Mouse (Mus musculus): ENCODE measurements around the gene Rpl36-ps4. TPM values are rescaled to one million over a fixed set of nuclear protein-coding genes. Genes with fewer than 3 reads are reported as not detected.

The Rpl36-ps4 gene
- polyA plus RNA-seq, 1 experiment from 2014 or later: not detected

- Histone ChIP-seq H3K36me3 (no peaks in the 10 kb centered on the region), H3K4me2 (no peak overlapping the region), H3K9me3 (replicated peaks) (no peaks in the 10 kb centered on the region), H3K27me3 (no peaks in the 10 kb centered on the region), H3K4me1 (replicated peaks) (no peaks in the 10 kb centered on the region), H3K4me3 (replicated peaks) (no peak overlapping the region), H3K27ac (no peak overlapping the region), H3K9ac (no peak overlapping the region)
- ATAC-seq (ENCODE audit: low read depth) (peak; percentile 58), DNase-seq (peak; percentile 27)
- WGBS (ENCODE audit: insufficient replicate concordance): 0% methylated on average over 1 of the region's 1 CpGs
These were observed 38.2 kb upstream of the Rpl36-ps4 start for GRCm38 (mm10) chr17:87882594-87882993.

GRCm38 (mm10) chr17:87897175-87897574, 23.6 kb upstream of the Rpl36-ps4 start:
- no peaks in the 10 kb centered on the region for H3K36me3 ChIP-seq
- DNase-seq (no peak), ATAC-seq (ENCODE audit: low read depth) (no peak)
- H3K4me1 ChIP-seq (replicated peaks): no peaks in the 10 kb centered on the region
- WGBS (ENCODE audit: insufficient replicate concordance): 70% methylated on average over 6 of the region's 6 CpGs
- no peaks in the 10 kb centered on the region for H3K27me3 ChIP-seq
- no peak overlapping the region for H3K27ac ChIP-seq
- H3K4me2 ChIP-seq: no peak overlapping the region
- H3K9me3 ChIP-seq (replicated peaks): no peaks in the 10 kb centered on the region; the same call in 1 of the 2 replicates
- H3K4me3 ChIP-seq (replicated peaks): no peak overlapping the region
- H3K9ac ChIP-seq: no peak overlapping the region

- Histone ChIP-seq H3K27ac (no peak overlapping the region), H3K36me3 (no peaks in the 10 kb centered on the region), H3K4me2 (no peak overlapping the region), H3K9me3 (replicated peaks) (no peaks in the 10 kb centered on the region; the same call in 1 of the 2 replicates), H3K4me1 (replicated peaks) (no peaks in the 10 kb centered on the region), H3K9ac (no peak overlapping the region), H3K4me3 (replicated peaks) (no peak overlapping the region), H3K27me3 (no peaks in the 10 kb centered on the region)
- WGBS (ENCODE audit: insufficient replicate concordance): 66% methylated on average over 4 of the region's 4 CpGs
- ATAC-seq (ENCODE audit: low read depth): no peak
- no peak for DNase-seq
These were observed 20.1 kb upstream of the Rpl36-ps4 start for GRCm38 (mm10) chr17:87900677-87901076.

- WGBS (ENCODE audit: insufficient replicate concordance): 53% methylated on average over 7 of the region's 7 CpGs
- Histone ChIP-seq H3K27me3 (no peaks in the 10 kb centered on the region), H3K36me3 (no peaks in the 10 kb centered on the region), H3K4me1 (replicated peaks) (no peaks in the 10 kb centered on the region), H3K9ac (no peak overlapping the region), H3K9me3 (replicated peaks) (no peaks in the 10 kb centered on the region; the same call in 1 of the 2 replicates), H3K4me3 (replicated peaks) (no peak overlapping the region), H3K4me2 (no peak overlapping the region), H3K27ac (no peak overlapping the region)
- ATAC-seq (ENCODE audit: low read depth) (no peak), DNase-seq (no peak)
These were observed 19.6 kb upstream of the Rpl36-ps4 start for GRCm38 (mm10) chr17:87901163-87901562.

GRCm38 (mm10) chr17:87903213-87903612, 17.6 kb upstream of the Rpl36-ps4 start:
- 42% methylated on average over 6 of the region's 6 CpGs for WGBS (ENCODE audit: insufficient replicate concordance)
- ATAC-seq (ENCODE audit: low read depth) (no peak), DNase-seq (no peak)
- no peaks in the 10 kb centered on the region for H3K4me1 ChIP-seq (replicated peaks)
- no peaks in the 10 kb centered on the region for H3K36me3 ChIP-seq
- H3K9me3 ChIP-seq (replicated peaks): no peaks in the 10 kb centered on the region; the same call in 1 of the 2 replicates
- H3K4me3 ChIP-seq (replicated peaks): no peak overlapping the region
- H3K9ac ChIP-seq: no peak overlapping the region
- H3K4me2 ChIP-seq: no peak overlapping the region
- no peaks in the 10 kb centered on the region for H3K27me3 ChIP-seq
- no peak overlapping the region for H3K27ac ChIP-seq

- Histone ChIP-seq H3K27ac (no peak overlapping the region), H3K9ac (no peak overlapping the region), H3K4me1 (replicated peaks) (no peaks in the 10 kb centered on the region), H3K9me3 (replicated peaks) (no peaks in the 10 kb centered on the region; the same call in 1 of the 2 replicates), H3K4me2 (no peak overlapping the region), H3K27me3 (no peaks in the 10 kb centered on the region), H3K4me3 (replicated peaks) (no peak overlapping the region), H3K36me3 (no peaks in the 10 kb centered on the region)
- 81% methylated on average over 8 of the region's 8 CpGs for WGBS (ENCODE audit: insufficient replicate concordance)
- ATAC-seq (ENCODE audit: low read depth) (no peak), DNase-seq (no peak)
These were observed 17.1 kb upstream of the Rpl36-ps4 start for GRCm38 (mm10) chr17:87903725-87904124.

- H3K36me3 ChIP-seq: no peaks in the 10 kb centered on the region
- no peak overlapping the region for H3K27ac ChIP-seq
- H3K4me1 ChIP-seq (replicated peaks): no peaks in the 10 kb centered on the region
- H3K9ac ChIP-seq: no peak overlapping the region
- WGBS (ENCODE audit: insufficient replicate concordance): 72% methylated on average over 3 of the region's 3 CpGs
- ATAC-seq (ENCODE audit: low read depth) (no peak), DNase-seq (no peak)
- no peaks in the 10 kb centered on the region for H3K9me3 ChIP-seq (replicated peaks)
- H3K4me2 ChIP-seq: no peak overlapping the region
- no peak overlapping the region for H3K4me3 ChIP-seq (replicated peaks)
- H3K27me3 ChIP-seq: no peaks in the 10 kb centered on the region
These were observed 5.4 kb upstream of the Rpl36-ps4 start for GRCm38 (mm10) chr17:87915386-87915785.

- no peak for ATAC-seq (ENCODE audit: low read depth)
These were observed 2.7 kb upstream of the Rpl36-ps4 start for GRCm38 (mm10) chr17:87918121-87918520.

GRCm38 (mm10) chr17:87934326-87934725, 13.5 kb downstream of the Rpl36-ps4 start:
- Histone ChIP-seq H3K27ac (no peak overlapping the region), H3K9me3 (replicated peaks) (no peaks in the 10 kb centered on the region), H3K9ac (no peak overlapping the region), H3K4me1 (replicated peaks) (no peaks in the 10 kb centered on the region), H3K4me3 (replicated peaks) (no peak overlapping the region), H3K4me2 (no peak overlapping the region), H3K27me3 (no peaks in the 10 kb centered on the region), H3K36me3 (no peaks in the 10 kb centered on the region)
- ATAC-seq (ENCODE audit: low read depth) (no peak), DNase-seq (no peak)
- 58% methylated on average over 10 of the region's 10 CpGs for WGBS (ENCODE audit: insufficient replicate concordance)

More at GRCm38 (mm10) chr17:87918121-87918520, 2.7 kb upstream of the Rpl36-ps4 start:
- no peak for DNase-seq
- H3K4me3 ChIP-seq (replicated peaks): no peak overlapping the region
- WGBS (ENCODE audit: insufficient replicate concordance): 61% methylated on average over 5 of the region's 5 CpGs
- H3K9me3 ChIP-seq (replicated peaks): no peaks in the 10 kb centered on the region
- no peaks in the 10 kb centered on the region for H3K27me3 ChIP-seq
- H3K27ac ChIP-seq: no peak overlapping the region
- no peaks in the 10 kb centered on the region for H3K4me1 ChIP-seq (replicated peaks)
- no peak overlapping the region for H3K9ac ChIP-seq
- H3K4me2 ChIP-seq: no peak overlapping the region
- H3K36me3 ChIP-seq: no peaks in the 10 kb centered on the region

- no peak overlapping the region for H3K9ac ChIP-seq
- WGBS (ENCODE audit: insufficient replicate concordance): 61% methylated on average over 8 of the region's 8 CpGs
- H3K4me1 ChIP-seq (replicated peaks): no peaks in the 10 kb centered on the region
- DNase-seq: no peak
- no peaks in the 10 kb centered on the region for H3K36me3 ChIP-seq
- no peak for ATAC-seq (ENCODE audit: low read depth)
- H3K4me3 ChIP-seq (replicated peaks): no peak overlapping the region
- no peaks in the 10 kb centered on the region for H3K9me3 ChIP-seq (replicated peaks)
- H3K27me3 ChIP-seq: no peaks in the 10 kb centered on the region
- no peak overlapping the region for H3K27ac ChIP-seq
- no peak overlapping the region for H3K4me2 ChIP-seq
These were observed 14.0 kb downstream of the Rpl36-ps4 start for GRCm38 (mm10) chr17:87934736-87935135.

- Histone ChIP-seq H3K9ac (no peak overlapping the region), H3K4me2 (no peak overlapping the region), H3K36me3 (no peaks in the 10 kb centered on the region), H3K4me1 (replicated peaks) (no peaks in the 10 kb centered on the region), H3K27ac (no peak overlapping the region), H3K9me3 (replicated peaks) (no peaks in the 10 kb centered on the region), H3K27me3 (no peaks in the 10 kb centered on the region), H3K4me3 (replicated peaks) (no peak overlapping the region)
- ATAC-seq (ENCODE audit: low read depth) (no peak), DNase-seq (no peak)
- WGBS (ENCODE audit: insufficient replicate concordance): 70% methylated on average over 4 of the region's 4 CpGs
These were observed 15.4 kb downstream of the Rpl36-ps4 start for GRCm38 (mm10) chr17:87936156-87936555.

GRCm38 (mm10) chr17:87948965-87949584, 28.3 kb downstream of the Rpl36-ps4 start:
- no peak overlapping the region for H3K4me3 ChIP-seq (replicated peaks)
- no peak overlapping the region for H3K4me2 ChIP-seq
- no peaks in the 10 kb centered on the region for H3K9me3 ChIP-seq (replicated peaks)
- no peaks in the 10 kb centered on the region for H3K4me1 ChIP-seq (replicated peaks)
- no peak overlapping the region for H3K27ac ChIP-seq
- no peaks in the 10 kb centered on the region for H3K27me3 ChIP-seq
- peak; percentile 30 for DNase-seq
- 35% methylated on average over 16 of the region's 16 CpGs for WGBS (ENCODE audit: insufficient replicate concordance)
- ATAC-seq (ENCODE audit: low read depth): no peak
- no peak overlapping the region for H3K9ac ChIP-seq
- H3K36me3 ChIP-seq: no peaks in the 10 kb centered on the region
